Mouse (Mus musculus) limb, embryonic 14.5 days (tissue): ENCODE data around the gene Lrrc10. TPM values are rescaled to one million over a fixed set of nuclear protein-coding genes. Genes with fewer than 3 reads are reported as not detected.

Experiments
- ATAC-seq: fragments of 200-750 bp; cut with Nextera tagmentation; 2 replicates; pipeline ENCODE4 v1.8.0; 2017; ENCODE audit warnings: low read depth, moderate number of reproducible peaks, moderate TSS enrichment; ENCODE audit not compliant: low FRiP score
- DNase-seq: peaks from one replicate; pipeline ENCODE4 v3.0.0-alpha.2; 2015; ENCODE audit warnings: low spot score
- H3K27ac ChIP-seq: fragments of 300-500 bp; sonication (generic); replicated peaks from 2 replicates; pipeline ENCODE4 v1.5.1; 2014; ENCODE audit warnings: low read depth, mild to moderate bottlenecking, low read length, moderate library complexity, mixed read lengths
- H3K27me3 ChIP-seq: fragments of 300-500 bp; sonication (generic); 2 replicates; pipeline ENCODE4 v1.6.1; 2014; ENCODE audit warnings: low read length, mixed read lengths; ENCODE audit not compliant: control insufficient read depth, insufficient read depth
- H3K36me3 ChIP-seq: fragments of 300-500 bp; sonication (generic); 2 replicates; pipeline ENCODE4 v1.6.1; 2014; ENCODE audit warnings: mild to moderate bottlenecking, low read length, moderate library complexity, mixed read lengths; ENCODE audit not compliant: control insufficient read depth, insufficient read depth
- H3K4me1 ChIP-seq: fragments of 300-500 bp; sonication (generic); 2 replicates; pipeline ENCODE4 v1.6.1; 2014; ENCODE audit warnings: antibody characterized with exemption, low read length, mixed read lengths; ENCODE audit not compliant: control insufficient read depth, insufficient read depth
- H3K4me2 ChIP-seq: fragments of 300-500 bp; sonication (generic); replicated peaks from 2 replicates; pipeline ENCODE4 v1.6.1; 2014; ENCODE audit warnings: low read depth, mild to moderate bottlenecking, low read length, moderate library complexity; ENCODE audit not compliant: severe bottlenecking
- H3K4me3 ChIP-seq: fragments of 300-500 bp; sonication (generic); replicated peaks from 2 replicates; pipeline ENCODE4 v1.5.1; 2014; ENCODE audit warnings: low read length
- H3K9ac ChIP-seq: fragments of 300-500 bp; sonication (generic); 2 replicates; pipeline ENCODE4 v1.6.1; 2014; ENCODE audit warnings: mild to moderate bottlenecking, low read depth, low read length, moderate library complexity; ENCODE audit not compliant: severe bottlenecking
- H3K9me3 ChIP-seq: fragments of 300-500 bp; sonication (generic); 2 replicates; pipeline ENCODE4 v1.6.1; 2016; ENCODE audit warnings: low read length; ENCODE audit not compliant: control insufficient read depth
- POLR2A ChIP-seq: fragments of 200-500 bp; IDR thresholded peaks from 2 replicates; pipeline ENCODE4 v1.8.0; 2012; ENCODE audit warnings: inconsistent platforms, mild to moderate bottlenecking, moderate library complexity, borderline replicate concordance; ENCODE audit not compliant: insufficient read depth, insufficient read length; ENCODE audit errors: extremely low read depth
- WGBS: fragments of 180-500 bp; shearing (Covaris S2); extraction: QIAGEN DNeasy Blood & Tissue Kit; methylation state at CpG from one replicate; pipeline ENCODE4 v1.1.7; 2014; 5-methylcytosine and 5-hydroxymethylcytosine counted together
- polyA plus RNA-seq, 2 experiments: library from polyadenylated mRNA; depleted of rRNA in 1 of 2; stranded (reverse) in 1 of 2; unstranded in 1 of 2; fragments of >200 nt; fragmentation: Nextera tagmentation in 1 of 2; extraction: Ambion mirVana in 1 of 2; gene quantifications; 2 replicates each; pipeline versions ENCODE4 v1.2.1 to v1.2.3; 2012 to 2014

The Lrrc10 gene
- polyA plus RNA-seq, 2 experiments, result 0.09 TPM; not detected in 1

DNA sequence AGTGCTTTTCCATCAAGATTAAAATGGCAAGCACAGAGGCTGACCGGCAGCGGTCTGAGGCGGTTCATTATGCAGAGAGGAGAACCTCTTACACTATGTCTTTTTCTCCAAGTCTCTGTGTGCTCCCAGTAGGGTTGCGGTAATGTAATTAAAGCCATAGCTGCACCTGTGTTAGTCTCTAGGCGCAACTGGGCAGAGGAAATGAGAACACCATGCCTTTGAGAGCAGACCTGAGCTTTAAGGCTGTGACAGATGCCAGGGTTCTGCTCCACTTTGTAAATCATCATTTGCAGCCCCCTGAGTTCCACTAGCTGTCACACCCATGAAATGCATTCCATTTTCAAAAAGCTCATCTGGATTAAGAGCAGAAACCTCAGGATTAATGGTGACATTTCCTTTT is 40.4 kb upstream of the Lrrc10 start:
- no peak overlapping the region for H3K4me2 ChIP-seq
- DNase-seq (peak; percentile 42), ATAC-seq (0 out of 2 replicates have a peak, but pooled peaks have one; percentile 6)
- H3K4me3 ChIP-seq, result no peak overlapping the region
- 0 out of 2 replicates have a peak overlapping the region, but pooled peaks have one; percentile 16 for H3K9ac ChIP-seq
- 45% methylated on average over 5 of the region's 5 CpGs for WGBS
- TF ChIP-seq POLR2A, result no peak
- no peaks in the 10 kb centered on the region for H3K9me3 ChIP-seq
- H3K27ac ChIP-seq, result no peak overlapping the region
- H3K4me1 ChIP-seq, result peaks cover 7% of the 10 kb centered on the region; the same call in 1 of the 2 replicates
- H3K36me3 ChIP-seq, result no peaks in the 10 kb centered on the region
- no peaks in the 10 kb centered on the region for H3K27me3 ChIP-seq

DNA sequence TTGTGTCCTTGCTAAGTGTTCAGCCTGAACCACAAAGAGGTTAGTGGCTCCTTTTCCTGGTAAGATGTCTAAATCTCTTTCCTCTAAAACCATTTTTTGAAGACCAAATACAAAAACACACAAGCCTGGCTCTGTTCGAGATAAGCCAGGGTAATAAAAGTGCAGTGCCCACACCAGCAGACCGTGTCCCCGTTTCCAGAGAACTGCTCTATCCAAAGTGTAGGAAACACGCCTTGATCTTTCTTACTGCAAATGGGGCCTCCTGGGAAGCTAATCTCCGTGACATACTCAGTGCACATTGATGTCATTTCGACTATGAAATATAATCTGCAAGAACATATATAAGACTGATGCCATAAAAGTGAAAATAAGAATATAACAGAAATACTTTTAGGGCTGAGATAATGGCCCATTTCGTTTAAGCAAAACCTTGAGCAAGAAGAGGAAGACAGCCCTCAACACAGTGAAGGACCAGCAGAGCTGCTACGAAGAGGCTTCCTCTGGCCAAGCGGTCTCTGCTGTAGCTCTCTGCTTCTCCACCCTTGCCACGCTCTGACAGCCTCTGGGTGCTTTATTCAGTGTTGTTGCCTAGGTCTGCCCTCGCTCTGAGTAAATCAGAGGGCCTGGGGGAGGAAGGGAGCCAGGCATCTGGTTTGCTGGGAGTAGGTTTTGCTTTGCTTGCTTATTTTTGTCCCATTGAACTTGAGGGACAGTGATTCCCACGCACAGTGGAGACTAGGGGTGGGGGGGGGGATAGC is 39.3 kb upstream of the Lrrc10 start:
- H3K27me3 ChIP-seq, result no peaks in the 10 kb centered on the region
- H3K36me3 ChIP-seq, result no peaks in the 10 kb centered on the region
- H3K9ac ChIP-seq, result no peak overlapping the region
- DNase-seq, result no peak
- peaks cover 7% of the 10 kb centered on the region; the same call in 1 of the 2 replicates for H3K4me1 ChIP-seq
- H3K4me2 ChIP-seq, result no peak overlapping the region
- ATAC-seq, result no peak
- H3K9me3 ChIP-seq, result no peaks in the 10 kb centered on the region
- no peak overlapping the region for H3K27ac ChIP-seq
- no peak overlapping the region for H3K4me3 ChIP-seq
- TF ChIP-seq POLR2A, result no peak
- 54% methylated on average over 12 of the region's 12 CpGs for WGBS

DNA sequence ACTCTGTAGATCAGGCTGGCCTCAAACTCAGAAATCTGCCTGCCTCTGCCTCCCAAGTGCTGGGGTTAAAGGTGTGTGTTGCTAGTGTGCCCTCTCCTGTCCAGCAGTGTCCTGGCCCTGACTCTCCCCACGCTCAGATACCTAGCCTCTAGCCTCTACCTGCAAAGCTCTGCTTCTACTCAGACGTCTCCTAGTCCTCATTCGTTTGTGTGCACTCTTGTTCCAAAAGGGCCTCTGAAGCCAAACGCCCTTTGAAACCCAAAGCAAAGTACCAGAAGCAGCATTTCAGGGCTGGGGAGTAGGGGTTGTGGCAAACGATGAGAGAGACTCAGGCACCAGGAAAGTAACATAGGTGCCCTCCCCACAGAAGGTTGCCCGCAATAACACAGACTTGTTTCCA is 35.5 kb upstream of the Lrrc10 start:
- H3K36me3 ChIP-seq, result no peaks in the 10 kb centered on the region
- no peak for ATAC-seq
- WGBS, result 80% methylated on average over 6 of the region's 6 CpGs
- peaks cover 9% of the 10 kb centered on the region for H3K4me1 ChIP-seq
- H3K9ac ChIP-seq, result no peak overlapping the region
- no peak overlapping the region for H3K27ac ChIP-seq
- H3K9me3 ChIP-seq, result no peaks in the 10 kb centered on the region
- H3K4me2 ChIP-seq, result no peak overlapping the region
- DNase-seq, result no peak
- TF ChIP-seq POLR2A, result no peak
- no peaks in the 10 kb centered on the region for H3K27me3 ChIP-seq
- H3K4me3 ChIP-seq, result no peak overlapping the region

DNA sequence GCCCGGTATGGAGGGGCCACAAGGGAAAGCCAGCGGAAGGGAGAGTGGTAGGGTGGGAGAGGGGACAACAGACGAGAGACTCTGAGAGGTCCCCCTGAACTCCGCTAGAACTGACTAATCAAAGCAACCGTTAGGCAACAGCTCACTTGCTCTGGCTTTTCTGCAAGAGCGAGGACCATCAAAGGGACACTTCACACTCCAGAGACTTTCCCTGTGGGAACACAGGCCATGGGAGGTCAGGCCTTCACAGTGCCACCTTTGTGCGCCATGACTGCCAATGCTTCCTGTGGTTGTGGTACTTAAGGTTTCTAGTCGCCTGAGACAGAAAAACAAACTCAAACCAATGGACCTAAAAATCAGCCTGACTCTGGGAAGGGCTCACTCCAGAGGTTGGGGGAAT is 34.1 kb upstream of the Lrrc10 start:
- ATAC-seq (no peak), DNase-seq (no peak)
- no peak overlapping the region for H3K27ac ChIP-seq
- H3K9me3 ChIP-seq, result no peaks in the 10 kb centered on the region
- WGBS, result 72% methylated on average over 8 of the region's 8 CpGs
- H3K9ac ChIP-seq, result no peak overlapping the region
- no peaks in the 10 kb centered on the region for H3K36me3 ChIP-seq
- H3K4me3 ChIP-seq, result no peak overlapping the region
- H3K4me1 ChIP-seq, result peaks cover 4% of the 10 kb centered on the region; the same call in 1 of the 2 replicates
- no peak for TF ChIP-seq POLR2A
- no peak overlapping the region for H3K4me2 ChIP-seq
- H3K27me3 ChIP-seq, result no peaks in the 10 kb centered on the region

DNA sequence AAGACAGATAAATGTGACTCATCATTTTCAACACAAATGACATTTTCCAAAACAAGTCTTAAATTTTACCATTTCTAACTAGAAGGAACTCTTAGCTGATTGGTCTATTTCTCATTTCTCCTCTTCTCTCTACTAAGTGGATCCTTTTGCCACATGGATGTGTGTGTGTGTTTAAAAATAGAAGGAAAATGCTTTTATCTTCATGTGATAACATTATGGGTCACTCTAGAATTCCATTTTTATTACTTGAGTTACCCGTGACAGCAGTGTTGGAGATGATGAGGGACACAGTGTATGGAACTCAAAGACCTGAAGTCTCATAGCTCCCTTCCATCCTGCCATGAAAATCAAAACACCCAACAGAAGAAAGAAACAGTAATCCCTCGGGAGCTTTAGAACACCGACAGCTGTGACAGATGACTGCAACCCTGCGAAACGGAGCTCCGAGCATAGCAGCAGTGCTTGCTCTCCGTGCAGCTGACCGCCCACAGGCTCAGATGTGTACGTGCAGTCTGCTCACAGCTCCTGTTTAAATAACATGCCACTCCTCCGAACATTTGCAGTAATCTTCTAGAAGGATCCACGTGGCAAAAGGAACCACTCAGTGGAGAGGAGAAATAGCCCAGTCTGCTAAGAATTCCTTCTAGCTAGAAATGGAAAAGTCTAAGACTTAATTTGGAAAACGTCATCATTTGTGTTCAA is 31.3 kb upstream of the Lrrc10 start:
- Histone ChIP-seq H3K36me3 (no peaks in the 10 kb centered on the region), H3K4me2 (0 out of 2 replicates have a peak overlapping the region, but pooled peaks have one; percentile 1), H3K9me3 (no peaks in the 10 kb centered on the region), H3K9ac (no peak overlapping the region), H3K4me3 (no peak overlapping the region), H3K27ac (no peak overlapping the region), H3K27me3 (no peaks in the 10 kb centered on the region), H3K4me1 (peaks cover 4% of the 10 kb centered on the region; the same call in 1 of the 2 replicates)
- no peak for TF ChIP-seq POLR2A
- DNase-seq (peak; percentile 62), ATAC-seq (peak; percentile 86)
- 21% methylated on average over 12 of the region's 12 CpGs for WGBS
